Mouse (Mus musculus) left cerebral cortex, postnatal 36 days (tissue): ENCODE results near the gene Clba1. TPM values are rescaled to one million over a fixed set of nuclear protein-coding genes. Genes with fewer than 3 reads are reported as not detected.

ENCODE experiments used
- DNase-seq, 2 experiments: peaks; one replicate each; pipeline ENCODE4 v3.0.0; 2021 to 2022; ENCODE audit warnings: low spot score in 2 of 2, mixed read lengths in 1 of 2
- intact Hi-C: fragments of 180-260 bp; cut with DNase I; formaldehyde crosslinking; loops from one replicate; pipeline ENCODE4 v1.15.1; 2025
- total RNA-seq, 2 experiments: library from RNA; stranded (reverse); gene quantifications; 2 replicates each; pipeline ENCODE4 v1.2.3; 2021

Clba1 gene
- 10 to 100 TPM; 17.4 to 22.1 TPM for total RNA-seq

GRCm38 (mm10) chr12:112808587-112809364 lies at the start of gene Clba1:
Clba1 (plus strand) TSS chr12:112808937.
- intact Hi-C loops, result loop anchor here (5.0 kb wide), 1 partner anchor 34 kb away; no protein-coding TSS in a partner anchor
- DNase-seq, result peak; percentile 91 to 94

- no peak for DNase-seq
- intact Hi-C loops, result no loop called here
Measured at GRCm38 (mm10) chr12:112759471-112759870, 49.3 kb upstream of the Clba1 start.

- intact Hi-C loops, result no loop called here
Measured at GRCm38 (mm10) chr12:112760154-112760926, 48.4 kb upstream of the Clba1 start, which contains the start of gene Pld4. Pld4 (plus strand) TSS chr12:112760655.

GRCm38 (mm10) chr12:112761411-112761810 lies 47.3 kb upstream of the Clba1 start:
- intact Hi-C loops, result no loop called here
- no peak for DNase-seq

More at GRCm38 (mm10) chr12:112760154-112760926, 48.4 kb upstream of the Clba1 start, which contains the start of gene Pld4:
- DNase-seq, result no peak

- intact Hi-C loops, result no loop called here
- DNase-seq, result no peak
Measured at GRCm38 (mm10) chr12:112762018-112762417, 46.7 kb upstream of the Clba1 start.

GRCm38 (mm10) chr12:112763176-112763575 lies 45.6 kb upstream of the Clba1 start:
- intact Hi-C loops, result no loop called here
- no peak for DNase-seq

GRCm38 (mm10) chr12:112764141-112764540 lies 44.6 kb upstream of the Clba1 start:
- no peak for DNase-seq
- intact Hi-C loops, result no loop called here

GRCm38 (mm10) chr12:112764991-112765390 lies 43.7 kb upstream of the Clba1 start:
- intact Hi-C loops, result no loop called here
- no peak for DNase-seq

GRCm38 (mm10) chr12:112766586-112766985 lies 42.2 kb upstream of the Clba1 start:
- no peak for DNase-seq
- intact Hi-C loops, result no loop called here

GRCm38 (mm10) chr12:112767036-112767890 lies 41.5 kb upstream of the Clba1 start:
- no peak for DNase-seq
- intact Hi-C loops, result no loop called here

- intact Hi-C loops, result no loop called here
- no peak for DNase-seq
Measured at GRCm38 (mm10) chr12:112768166-112768565, 40.6 kb upstream of the Clba1 start.

- no peak for DNase-seq
- intact Hi-C loops, result no loop called here
Measured at GRCm38 (mm10) chr12:112769031-112769430, 39.7 kb upstream of the Clba1 start.

- no peak for DNase-seq
- intact Hi-C loops, result no loop called here
Measured at GRCm38 (mm10) chr12:112769751-112770150, 39.0 kb upstream of the Clba1 start.

GRCm38 (mm10) chr12:112770396-112770795 lies 38.3 kb upstream of the Clba1 start:
- intact Hi-C loops, result no loop called here
- no peak for DNase-seq

GRCm38 (mm10) chr12:112772306-112772705 lies 36.4 kb upstream of the Clba1 start:
- intact Hi-C loops, result no loop called here
- no peak for DNase-seq

GRCm38 (mm10) chr12:112773366-112773765 lies 35.4 kb upstream of the Clba1 start:
- intact Hi-C loops, result no loop called here

GRCm38 (mm10) chr12:112774026-112774425 lies 34.7 kb upstream of the Clba1 start:
- intact Hi-C loops, result no loop called here

More at GRCm38 (mm10) chr12:112773366-112773765, 35.4 kb upstream of the Clba1 start:
- no peak for DNase-seq

GRCm38 (mm10) chr12:112774481-112774880 lies 34.3 kb upstream of the Clba1 start:
- no peak for DNase-seq
- intact Hi-C loops, result no loop called here

More at GRCm38 (mm10) chr12:112774026-112774425, 34.7 kb upstream of the Clba1 start:
- no peak for DNase-seq

GRCm38 (mm10) chr12:112791026-112791425 lies 17.7 kb upstream of the Clba1 start:
- no peak for DNase-seq
- intact Hi-C loops, result no loop called here
